9 mouse cellular contexts compared by ENCODE assay signal in genomic region chr17:31061346-31062095, GRCm38 (mm10). TPM values are rescaled to one million over a fixed set of nuclear protein-coding genes. Genes with fewer than 3 reads are reported as not detected.
DNase-seq lines count a peak whose midpoint lies in the region; ATAC-seq lines count a peak whose summit lies in the region.
"Had no signal": no experiment of that assay in that cellular context is flagged by ENCODE, and none has a peak within 500 bp of the region (broad histone marks: within the 10 kb centered on the region; RNA-seq: fewer than 3 reads in every experiment).

No protein-coding gene starts in this region.

- ATAC-seq in lung, embryonic 16.5 days (ENCODE audit: low read depth): no peak
- no peak for ATAC-seq in embryonic facial prominence, embryonic 12.5 days (ENCODE audit: insufficient number of reproducible peaks, insufficient read depth, low FRiP score, low TSS enrichment)
- no peak for ATAC-seq in liver, embryonic 15.5 days (ENCODE audit: insufficient read depth)
- ATAC-seq: intestine, embryonic 16.5 days had no signal

- 67% methylated on average over 3 of the region's 3 CpGs for WGBS in heart, embryonic 10.5 days
- WGBS in lung, embryonic 16.5 days: 59% methylated on average over 3 of the region's 3 CpGs
- WGBS in embryonic facial prominence, embryonic 12.5 days: 71% methylated on average over 3 of the region's 3 CpGs
- WGBS in liver, embryonic 15.5 days (ENCODE audit: insufficient replicate concordance): 57% methylated on average over 3 of the region's 3 CpGs

- peaks cover 33% of the 10 kb centered on the region for H3K4me1 ChIP-seq in heart, embryonic 10.5 days
- H3K4me1 ChIP-seq in lung, embryonic 16.5 days (replicated peaks; ENCODE audit: control insufficient read depth, insufficient read depth, low read length): peaks cover 14% of the 10 kb centered on the region
- peaks cover 45% of the 10 kb centered on the region for H3K4me1 ChIP-seq in embryonic facial prominence, embryonic 12.5 days
- peaks cover 53% of the 10 kb centered on the region for H3K4me1 ChIP-seq in liver, embryonic 15.5 days (replicated peaks)

- intact Hi-C loops in heart, postnatal 25 days (cut with DNase I): no loop called here

- H3K9ac ChIP-seq in lung, embryonic 16.5 days (ENCODE audit: low read length): no peak overlapping the region; the same call in 1 of the 2 replicates
- no peak overlapping the region for H3K9ac ChIP-seq in embryonic facial prominence, embryonic 12.5 days
- H3K9ac ChIP-seq in liver, embryonic 15.5 days: no peak overlapping the region

- H3K4me2 ChIP-seq in lung, embryonic 16.5 days (ENCODE audit: low read depth, low read length): no peak overlapping the region
- no peak overlapping the region for H3K4me2 ChIP-seq in embryonic facial prominence, embryonic 12.5 days (replicated peaks)
- H3K4me2 ChIP-seq in liver, embryonic 15.5 days: peak overlapping the region; percentile 46; the same call in 1 of the 2 replicates

- H3K9me3 ChIP-seq in heart, embryonic 10.5 days: no peaks in the 10 kb centered on the region
- H3K9me3 ChIP-seq in lung, embryonic 16.5 days (ENCODE audit: control insufficient read depth, low read length): no peaks in the 10 kb centered on the region
- no peaks in the 10 kb centered on the region for H3K9me3 ChIP-seq in embryonic facial prominence, embryonic 12.5 days
- no peaks in the 10 kb centered on the region for H3K9me3 ChIP-seq in liver, embryonic 15.5 days (replicated peaks)

- H3K27me3 ChIP-seq in heart, embryonic 10.5 days (ENCODE audit: insufficient read depth, poor library complexity, severe bottlenecking): peaks cover 31% of the 10 kb centered on the region
- H3K27me3 ChIP-seq in lung, embryonic 16.5 days (ENCODE audit: control insufficient read depth, insufficient read depth, low read depth, low read length): peaks cover 30% of the 10 kb centered on the region
- H3K27me3 ChIP-seq in embryonic facial prominence, embryonic 12.5 days: peaks cover 25% of the 10 kb centered on the region
- peaks cover 54% of the 10 kb centered on the region for H3K27me3 ChIP-seq in liver, embryonic 15.5 days

- H3K27ac ChIP-seq in heart, embryonic 10.5 days: peak overlapping the region; percentile 50; the same call in 1 of the 2 replicates
- peak overlapping the region; percentile 82 for H3K27ac ChIP-seq in lung, embryonic 16.5 days (ENCODE audit: low read length)
- peak overlapping the region; percentile 57; the same call in 1 of the 2 replicates for H3K27ac ChIP-seq in embryonic facial prominence, embryonic 12.5 days
- peak overlapping the region; percentile 57; the same call in 1 of the 2 replicates for H3K27ac ChIP-seq in liver, embryonic 15.5 days (replicated peaks)

- 0 out of 2 replicates have a peak, but pooled peaks cover 4% of the 10 kb centered on the region for H3K36me3 ChIP-seq in heart, embryonic 10.5 days
- H3K36me3 ChIP-seq in lung, embryonic 16.5 days (ENCODE audit: control insufficient read depth, insufficient read depth, low read length): no peaks in the 10 kb centered on the region
- H3K36me3 ChIP-seq in embryonic facial prominence, embryonic 12.5 days: no peaks in the 10 kb centered on the region
- no peaks in the 10 kb centered on the region for H3K36me3 ChIP-seq in liver, embryonic 15.5 days (replicated peaks)

- H3K4me3 ChIP-seq in heart, embryonic 10.5 days: no peak overlapping the region
- H3K4me3 ChIP-seq in lung, embryonic 16.5 days (ENCODE audit: low read length): no peak overlapping the region
- H3K4me3 ChIP-seq in embryonic facial prominence, embryonic 12.5 days: no peak overlapping the region
- no peak overlapping the region for H3K4me3 ChIP-seq in liver, embryonic 15.5 days (replicated peaks)

- DNase-seq in heart, embryonic 10.5 days (ENCODE audit: low spot score): no peak
- DNase-seq in heart, postnatal 25 days (ENCODE audit: low spot score): no peak
- no peak for DNase-seq in lung, postnatal 14 days
- no peak for DNase-seq in adrenal gland, adult 8-10 months
- DNase-seq in left cerebral cortex, adult 18-20 months (ENCODE audit: low spot score in 2 of 2): no peak

RNA-seq across cellular contexts. Expression of gene Abcg1, which starts 4.0 kb away (rescaled TPM):
- polyA plus RNA-seq in heart, embryonic 10.5 days (2016; fragmentation: Nextera tagmentation; extraction: Ambion mirVana): 4.9 and 6.0 TPM in 2 replicates
- 1 to 10 TPM; 3.8 to 6.0 TPM for total RNA-seq in heart, postnatal 25 days (2021)
- polyA plus RNA-seq in lung, embryonic 16.5 days (2015; fragmentation: Nextera tagmentation; extraction: Ambion mirVana): 12.9 and 15.1 TPM in 2 replicates
- polyA plus RNA-seq in embryonic facial prominence, embryonic 12.5 days (2016; fragmentation: Nextera tagmentation; extraction: Ambion mirVana): 14.6 and 15.4 TPM in 2 replicates
- polyA plus RNA-seq in liver, embryonic 15.5 days (2015; fragmentation: Nextera tagmentation; extraction: Ambion mirVana): 9.3 and 10.2 TPM in 2 replicates
- total RNA-seq in adrenal gland, adult 8-10 months (2022): 10 to 100 TPM; 11.7 to 28.2 (median 16.2) TPM
- 10 to 100 TPM; 70.5 to 80.0 TPM for total RNA-seq in left cerebral cortex, adult 18-20 months (2021)
